Mouse (Mus musculus) ovary, postnatal 10 days (tissue): ENCODE measurements at regions not wholly inside any gene's neighbourhood (a gene's known extent, or its start where the extent isn't known, plus 50 kb on each side); places are given as distances from the start of the nearest gene placed in this dataset.

ENCODE experiments used
- DNase-seq: peaks from one replicate; pipeline ENCODE4 v3.0.0; 2022; ENCODE audit warnings: low spot score

DNA sequence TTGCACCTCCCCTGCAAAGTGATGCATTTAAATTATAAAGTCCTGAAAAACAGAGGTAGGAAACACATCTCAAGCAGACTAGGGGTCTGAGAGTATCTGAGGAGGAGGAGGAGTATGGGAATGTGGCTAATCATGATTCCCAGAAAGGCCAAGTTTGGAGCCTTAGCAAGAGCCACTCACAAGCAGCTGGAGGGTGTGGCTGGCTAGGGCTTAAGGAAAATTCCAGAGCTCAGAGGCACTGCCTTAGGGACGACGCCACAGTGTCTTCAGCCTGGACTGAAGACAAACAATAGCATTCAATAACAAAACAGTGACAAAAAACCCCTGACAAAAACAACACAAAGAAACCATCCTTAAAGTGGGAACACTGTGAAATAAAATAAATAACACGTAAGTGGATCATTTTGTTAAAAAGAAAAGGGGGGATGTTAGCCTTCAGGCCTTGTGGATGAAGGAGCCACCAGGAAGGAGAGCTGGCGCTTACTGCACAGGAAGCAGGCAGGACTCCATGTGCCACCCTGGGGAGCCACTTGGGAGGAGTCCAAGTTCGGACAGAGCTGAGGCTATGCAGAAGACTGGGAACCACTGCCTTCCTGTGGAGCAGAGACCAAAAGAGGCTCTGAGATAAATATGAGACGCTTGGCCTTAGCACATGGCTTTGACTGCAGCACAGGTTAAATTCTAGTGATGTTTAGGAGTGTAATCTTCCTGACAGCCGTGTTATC lies 56.6 kb upstream of the Serpine2 start:
- DNase-seq = no peak
